Mouse (Mus musculus): Measurements from ENCODE around the gene Pcsk4.

The Pcsk4 gene

GRCm38 (mm10) chr10:80323261-80324119, 5.8 kb downstream of the Pcsk4 start:
- peak; percentile 75 for DNase-seq (ENCODE audit: inconsistent ontology term)

GRCm38 (mm10) chr10:80322811-80323211, 6.5 kb downstream of the Pcsk4 start:
- peak; percentile 39 for DNase-seq (ENCODE audit: inconsistent ontology term)

GRCm38 (mm10) chr10:80321670-80322581, 7.4 kb downstream of the Pcsk4 start:
- no peak for DNase-seq (ENCODE audit: inconsistent ontology term)

- no peak for DNase-seq (ENCODE audit: inconsistent ontology term)
Measured at GRCm38 (mm10) chr10:80321014-80321669, 8.2 kb downstream of the Pcsk4 start.

GRCm38 (mm10) chr10:80320340-80320760, 8.9 kb downstream of the Pcsk4 start, which contains the start of gene 2310011J03Rik:
2310011J03Rik (minus strand) TSS chr10:80320537.
- peak; percentile 89 for DNase-seq (ENCODE audit: inconsistent ontology term)

GRCm38 (mm10) chr10:80317011-80317410, 12.3 kb downstream of the Pcsk4 start:
- DNase-seq (ENCODE audit: inconsistent ontology term), result no peak

GRCm38 (mm10) chr10:80316359-80316781, 12.9 kb downstream of the Pcsk4 start:
- DNase-seq (ENCODE audit: inconsistent ontology term), result peak; percentile 46

- no peak for DNase-seq (ENCODE audit: inconsistent ontology term)
Measured at GRCm38 (mm10) chr10:80315315-80315714, 14.0 kb downstream of the Pcsk4 start.

- no peak for DNase-seq (ENCODE audit: inconsistent ontology term)
Measured at GRCm38 (mm10) chr10:80314494-80315001, 14.8 kb downstream of the Pcsk4 start.

GRCm38 (mm10) chr10:80313627-80314201, 15.6 kb downstream of the Pcsk4 start:
- no peak for DNase-seq (ENCODE audit: inconsistent ontology term)

GRCm38 (mm10) chr10:80312586-80313504, 16.5 kb downstream of the Pcsk4 start:
- no peak for DNase-seq (ENCODE audit: inconsistent ontology term)

- no peak for DNase-seq (ENCODE audit: inconsistent ontology term)
Measured at GRCm38 (mm10) chr10:80311560-80311959, 17.7 kb downstream of the Pcsk4 start.

GRCm38 (mm10) chr10:80304862-80305261, 24.4 kb downstream of the Pcsk4 start:
- DNase-seq (ENCODE audit: inconsistent ontology term), result no peak

GRCm38 (mm10) chr10:80304458-80304857, 24.8 kb downstream of the Pcsk4 start:
- DNase-seq (ENCODE audit: inconsistent ontology term), result no peak

- peak; percentile 94 for DNase-seq (ENCODE audit: inconsistent ontology term)
Measured at GRCm38 (mm10) chr10:80302471-80302881, 26.8 kb downstream of the Pcsk4 start.

GRCm38 (mm10) chr10:80302082-80302355, 27.3 kb downstream of the Pcsk4 start:
- DNase-seq (ENCODE audit: inconsistent ontology term), result no peak

GRCm38 (mm10) chr10:80301256-80302081, 27.8 kb downstream of the Pcsk4 start:
- no peak for DNase-seq (ENCODE audit: inconsistent ontology term)

GRCm38 (mm10) chr10:80300672-80301181, 28.6 kb downstream of the Pcsk4 start:
- no peak for DNase-seq (ENCODE audit: inconsistent ontology term)

GRCm38 (mm10) chr10:80299824-80300223, 29.5 kb downstream of the Pcsk4 start:
- DNase-seq (ENCODE audit: inconsistent ontology term), result no peak

Measured in Muller cell, postnatal 12 days (primary cell).